Mouse (Mus musculus) limb, embryonic 12.5 days (tissue): ENCODE results near the gene Mki67. TPM values are rescaled to one million over a fixed set of nuclear protein-coding genes. Genes with fewer than 3 reads are reported as not detected.
"Not testable (repeated sequence)": the region's sequence is repeated elsewhere in the genome, so short reads cannot be mapped to it uniquely, and the experiment has no call there.

Source experiments
- ATAC-seq: fragments of 200-750 bp; cut with Nextera tagmentation; 2 replicates; pipeline ENCODE4 v1.8.0; 2017; ENCODE audit warnings: low read depth, moderate TSS enrichment; ENCODE audit not compliant: insufficient number of reproducible peaks, insufficient read depth, low FRiP score, low TSS enrichment
- H3K27ac ChIP-seq: fragments of 300-500 bp; sonication (generic); 2 replicates; pipeline ENCODE4 v1.5.1; 2016; ENCODE audit warnings: mild to moderate bottlenecking, moderate library complexity
- H3K27me3 ChIP-seq: fragments of 300-500 bp; sonication (generic); 2 replicates; pipeline ENCODE4 v1.6.1; 2016; ENCODE audit warnings: mild to moderate bottlenecking, moderate library complexity
- H3K36me3 ChIP-seq: fragments of 300-500 bp; sonication (generic); 2 replicates; pipeline ENCODE4 v1.6.1; 2016; ENCODE audit warnings: mild to moderate bottlenecking, moderate library complexity
- H3K4me1 ChIP-seq: fragments of 300-500 bp; sonication (generic); replicated peaks from 2 replicates; pipeline ENCODE4 v1.6.1; 2016
- H3K4me2 ChIP-seq: fragments of 300-500 bp; sonication (generic); 2 replicates; pipeline ENCODE4 v1.6.1; 2016; ENCODE audit warnings: mild to moderate bottlenecking, moderate library complexity
- H3K4me3 ChIP-seq: fragments of 300-500 bp; sonication (generic); replicated peaks from 2 replicates; pipeline ENCODE4 v1.5.1; 2016; ENCODE audit warnings: mild to moderate bottlenecking
- H3K9ac ChIP-seq: fragments of 300-500 bp; sonication (generic); replicated peaks from 2 replicates; pipeline ENCODE4 v1.6.1; 2016; ENCODE audit warnings: mild to moderate bottlenecking, moderate library complexity
- H3K9me3 ChIP-seq: fragments of 300-500 bp; sonication (generic); 2 replicates; pipeline ENCODE4 v1.6.1; 2016; ENCODE audit warnings: mild to moderate bottlenecking, moderate library complexity
- WGBS: fragments of 180-500 bp; shearing (Covaris S2); methylation state at CpG from one replicate; pipeline ENCODE4 v1.1.7; 2016; 5-methylcytosine and 5-hydroxymethylcytosine counted together
- polyA plus RNA-seq: library from polyadenylated mRNA; unstranded; fragments of >200 nt; fragmentation: Nextera tagmentation; extraction: Ambion mirVana; gene quantifications from 2 replicates; pipeline ENCODE4 v1.2.1, GENCODE M21; 2016

Mki67 gene
- polyA plus RNA-seq, 1 experiment from 2014 or later = 50.5 TPM

DNA sequence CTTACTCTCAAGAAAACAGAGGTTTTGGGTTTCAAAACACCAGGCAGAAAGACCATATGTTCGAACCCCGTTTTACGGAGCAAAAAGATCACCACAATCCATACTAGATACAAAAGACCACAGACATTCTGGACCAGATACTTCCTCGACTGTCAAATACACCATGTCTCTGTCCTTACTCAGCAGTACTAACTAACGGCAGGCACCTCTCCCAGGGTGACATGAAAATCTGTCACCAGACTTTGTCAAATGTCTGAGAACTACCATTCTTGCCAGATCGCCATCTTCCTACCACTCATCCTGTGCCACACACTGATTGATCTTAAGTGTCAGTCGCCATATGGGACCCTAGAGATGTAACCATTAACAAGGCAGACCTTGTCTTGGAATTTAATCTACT lies 995 bp downstream of the Mki67 start:
- no peaks in the 10 kb centered on the region for H3K9me3 ChIP-seq
- H3K27ac ChIP-seq = no peak overlapping the region
- H3K27me3 ChIP-seq = no peaks in the 10 kb centered on the region
- ATAC-seq = no peak
- 2% methylated on average over 7 of the region's 7 CpGs for WGBS
- H3K4me3 ChIP-seq = peak overlapping the region; percentile 87
- peak overlapping the region; percentile 92 for H3K9ac ChIP-seq
- peak overlapping the region; percentile 78 for H3K4me2 ChIP-seq
- peaks cover 3% of the 10 kb centered on the region; the same call in 1 of the 2 replicates for H3K36me3 ChIP-seq
- H3K4me1 ChIP-seq = peaks cover 30% of the 10 kb centered on the region

GRCm38 (mm10) chr7:135713326-135713725 lies 2.8 kb downstream of the Mki67 start:
- H3K27ac ChIP-seq = no peak overlapping the region
- H3K4me1 ChIP-seq = peaks cover 30% of the 10 kb centered on the region
- WGBS = 84% methylated on average over 8 of the region's 8 CpGs
- H3K36me3 ChIP-seq = peaks cover 20% of the 10 kb centered on the region
- H3K9me3 ChIP-seq = no peaks in the 10 kb centered on the region
- H3K4me3 ChIP-seq = peak overlapping the region; percentile 25
- ATAC-seq = no peak
- H3K9ac ChIP-seq = no peak overlapping the region
- H3K27me3 ChIP-seq = no peaks in the 10 kb centered on the region
- peak overlapping the region; percentile 78 for H3K4me2 ChIP-seq

DNA sequence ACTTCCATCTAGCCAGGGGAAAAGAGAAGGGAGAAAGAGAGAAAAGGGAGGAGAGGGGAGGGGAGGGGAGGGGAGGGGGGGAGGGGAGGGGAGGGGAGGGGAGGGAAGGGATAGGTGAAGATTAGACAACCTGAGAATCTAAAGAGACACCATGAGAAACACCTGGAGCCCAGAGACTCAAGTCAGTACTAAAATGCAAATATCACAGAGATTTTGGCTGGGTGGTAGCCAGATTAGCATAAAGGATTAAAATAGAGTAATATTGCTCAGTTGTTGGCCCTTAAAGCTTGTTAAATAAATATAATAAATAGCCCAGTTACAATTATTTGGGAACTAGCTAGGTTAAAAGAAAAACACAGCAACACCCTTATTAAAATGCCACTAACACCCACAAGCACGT lies 3.6 kb downstream of the Mki67 start:
- Histone ChIP-seq H3K4me3 (0 out of 2 replicates have a peak overlapping the region, but pooled peaks have one; percentile 25), H3K27ac (no peak overlapping the region), H3K36me3 (peaks cover 28% of the 10 kb centered on the region), H3K27me3 (no peaks in the 10 kb centered on the region), H3K9me3 (no peaks in the 10 kb centered on the region), H3K9ac (no peak overlapping the region), H3K4me2 (peak overlapping the region; percentile 78; the same call in 1 of the 2 replicates), H3K4me1 (peaks cover 30% of the 10 kb centered on the region)
- WGBS = 68% methylated on average over 1 of the region's 1 CpGs
- no peak for ATAC-seq

- Histone ChIP-seq H3K9me3 (no peaks in the 10 kb centered on the region), H3K4me1 (peaks cover 25% of the 10 kb centered on the region), H3K27ac (no peak overlapping the region), H3K4me2 (no peak overlapping the region), H3K9ac (no peak overlapping the region), H3K27me3 (no peaks in the 10 kb centered on the region), H3K4me3 (no peak overlapping the region), H3K36me3 (peaks cover 46% of the 10 kb centered on the region)
- no peak for ATAC-seq
- WGBS = 72% methylated on average over 2 of the region's 2 CpGs
Observed at GRCm38 (mm10) chr7:135710702-135711101, 5.5 kb downstream of the Mki67 start.

DNA sequence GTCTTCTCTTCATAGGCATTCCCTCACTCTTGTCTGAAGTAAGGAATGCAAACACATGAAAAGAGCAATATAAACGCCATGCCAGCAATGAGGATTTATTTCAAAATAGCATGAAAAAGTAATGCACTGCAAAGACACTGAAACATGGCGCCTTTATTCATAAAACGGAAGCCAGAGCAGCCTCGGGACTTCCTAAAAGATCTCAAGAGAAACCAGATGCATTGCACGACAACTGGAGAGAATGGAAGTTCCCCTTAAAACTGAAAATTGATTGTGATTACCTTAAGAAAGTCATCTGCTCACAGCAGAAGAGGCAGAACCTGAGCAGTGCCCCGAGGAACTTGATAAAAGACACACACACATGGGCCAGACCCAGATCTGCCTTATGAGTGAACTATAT lies 10.4 kb downstream of the Mki67 start:
- ATAC-seq = no peak
- H3K9me3 ChIP-seq = no peaks in the 10 kb centered on the region
- peaks cover 96% of the 10 kb centered on the region for H3K36me3 ChIP-seq
- WGBS = 94% methylated on average over 6 of the region's 6 CpGs
- H3K27ac ChIP-seq = no peak overlapping the region
- no peak overlapping the region for H3K4me3 ChIP-seq
- H3K4me1 ChIP-seq = no peaks in the 10 kb centered on the region
- no peak overlapping the region for H3K4me2 ChIP-seq
- H3K9ac ChIP-seq = no peak overlapping the region
- no peaks in the 10 kb centered on the region for H3K27me3 ChIP-seq

DNA sequence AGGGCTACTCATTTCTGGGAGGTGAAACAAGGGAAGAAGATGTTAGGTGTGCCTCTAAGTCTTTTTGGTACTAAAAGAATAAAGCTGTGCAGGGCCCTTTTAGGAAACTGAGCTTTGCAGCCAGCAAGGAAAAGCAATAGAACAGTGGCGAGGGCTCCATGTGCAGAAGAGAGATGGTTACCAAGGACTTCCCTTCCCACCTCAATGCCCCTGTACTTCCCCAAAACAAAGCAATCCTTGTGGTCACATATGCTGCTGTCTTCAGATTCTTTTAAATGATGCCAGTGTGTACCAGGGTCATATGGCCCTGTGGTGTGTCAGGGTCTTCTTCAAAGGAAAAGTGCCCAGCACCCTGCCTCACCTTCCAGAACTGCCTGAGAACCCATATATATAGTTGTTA lies 11.1 kb downstream of the Mki67 start:
- Histone ChIP-seq H3K27ac (no peak overlapping the region), H3K4me2 (no peak overlapping the region), H3K27me3 (no peaks in the 10 kb centered on the region), H3K9ac (no peak overlapping the region), H3K4me1 (no peaks in the 10 kb centered on the region), H3K36me3 (peaks cover 98% of the 10 kb centered on the region), H3K4me3 (no peak overlapping the region), H3K9me3 (no peaks in the 10 kb centered on the region)
- 93% methylated on average over 1 of the region's 1 CpGs for WGBS
- ATAC-seq = no peak

DNA sequence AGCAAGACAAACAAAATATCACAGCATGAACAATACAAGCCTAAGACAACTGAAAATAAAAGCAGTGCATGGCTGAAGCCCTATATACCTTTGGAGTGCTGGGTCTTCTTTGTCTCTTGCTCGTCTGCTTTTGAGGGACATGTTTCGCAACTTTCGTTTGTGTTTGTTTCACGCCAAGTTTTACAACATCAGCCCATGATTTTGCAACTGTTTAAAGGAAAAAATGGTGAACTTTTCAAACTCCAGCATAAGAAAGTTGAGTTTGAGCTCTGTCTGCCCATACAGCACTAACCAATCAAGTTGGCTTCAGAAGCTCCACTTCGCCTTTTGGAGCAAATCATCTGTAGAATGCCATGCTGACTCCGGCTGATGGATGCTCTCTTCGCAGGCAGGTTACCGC lies 11.9 kb downstream of the Mki67 start:
- H3K27ac ChIP-seq = no peak overlapping the region
- no peaks in the 10 kb centered on the region for H3K9me3 ChIP-seq
- H3K27me3 ChIP-seq = no peaks in the 10 kb centered on the region
- no peak for ATAC-seq
- H3K4me2 ChIP-seq = no peak overlapping the region
- H3K9ac ChIP-seq = no peak overlapping the region
- H3K4me1 ChIP-seq = no peaks in the 10 kb centered on the region
- peaks cover 100% of the 10 kb centered on the region for H3K36me3 ChIP-seq
- WGBS = 97% methylated on average over 8 of the region's 8 CpGs
- no peak overlapping the region for H3K4me3 ChIP-seq

GRCm38 (mm10) chr7:135703600-135704148 lies 12.5 kb downstream of the Mki67 start:
- Histone ChIP-seq H3K9me3 (no peaks in the 10 kb centered on the region), H3K36me3 (peaks cover 100% of the 10 kb centered on the region), H3K27me3 (no peaks in the 10 kb centered on the region), H3K27ac (no peak overlapping the region), H3K9ac (no peak overlapping the region), H3K4me2 (no peak overlapping the region), H3K4me3 (no peak overlapping the region), H3K4me1 (no peaks in the 10 kb centered on the region)
- ATAC-seq = no peak
- WGBS = 91% methylated on average over 9 of the region's 9 CpGs

DNA sequence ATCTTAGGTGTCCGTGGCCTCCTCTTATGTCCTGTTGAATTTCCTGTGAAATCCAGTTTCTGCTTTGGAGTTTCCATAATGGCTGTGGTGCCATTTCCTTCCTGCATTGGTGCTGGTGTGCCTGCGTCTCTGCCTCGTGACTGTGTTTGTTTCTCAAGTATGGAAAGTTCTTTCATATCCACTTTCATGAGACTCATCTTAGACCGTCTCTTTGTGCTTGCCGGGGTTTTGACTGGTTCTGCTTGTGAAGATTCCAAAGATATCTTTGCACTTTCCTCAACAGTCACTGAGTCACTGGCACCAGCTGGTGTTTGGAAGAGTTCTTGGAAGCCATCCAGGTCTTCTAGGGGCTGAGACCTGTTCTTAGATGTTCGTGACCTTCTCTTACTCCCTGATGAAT lies 16.8 kb downstream of the Mki67 start:
- not testable (repeated sequence) for H3K4me3 ChIP-seq, H3K9me3 ChIP-seq, H3K27ac ChIP-seq, H3K27me3 ChIP-seq, H3K4me1 ChIP-seq, H3K9ac ChIP-seq, H3K4me2 ChIP-seq, ATAC-seq
- WGBS = 94% methylated on average over 6 of the region's 6 CpGs
- peaks cover 100% of the 10 kb centered on the region for H3K36me3 ChIP-seq

DNA sequence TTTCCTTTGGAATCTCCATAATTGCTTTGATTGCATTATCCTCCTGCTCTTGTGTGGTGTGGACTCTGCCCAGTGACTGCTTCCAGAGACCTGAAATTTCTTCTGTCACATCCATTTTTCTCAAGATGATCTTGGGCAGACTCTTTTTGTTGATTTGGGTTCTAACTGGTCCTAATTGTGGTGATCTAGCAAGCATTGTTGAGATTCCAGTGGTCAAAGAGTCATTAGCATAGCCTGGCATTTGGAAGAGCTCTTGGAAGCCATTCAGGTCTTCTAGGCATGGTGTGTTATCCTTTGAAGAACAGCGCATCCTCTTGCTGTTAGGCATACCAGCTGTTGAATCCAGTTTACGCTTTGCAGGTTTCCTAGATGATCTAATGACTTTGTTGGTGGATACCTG lies 17.8 kb downstream of the Mki67 start:
- no peak for ATAC-seq
- Histone ChIP-seq H3K4me1 (no peaks in the 10 kb centered on the region), H3K36me3 (peaks cover 99% of the 10 kb centered on the region), H3K9ac (no peak overlapping the region), H3K4me2 (no peak overlapping the region), H3K27me3 (no peaks in the 10 kb centered on the region), H3K4me3 (no peak overlapping the region), H3K9me3 (no peaks in the 10 kb centered on the region), H3K27ac (no peak overlapping the region)
- WGBS = 93% methylated on average over 2 of the region's 2 CpGs

DNA sequence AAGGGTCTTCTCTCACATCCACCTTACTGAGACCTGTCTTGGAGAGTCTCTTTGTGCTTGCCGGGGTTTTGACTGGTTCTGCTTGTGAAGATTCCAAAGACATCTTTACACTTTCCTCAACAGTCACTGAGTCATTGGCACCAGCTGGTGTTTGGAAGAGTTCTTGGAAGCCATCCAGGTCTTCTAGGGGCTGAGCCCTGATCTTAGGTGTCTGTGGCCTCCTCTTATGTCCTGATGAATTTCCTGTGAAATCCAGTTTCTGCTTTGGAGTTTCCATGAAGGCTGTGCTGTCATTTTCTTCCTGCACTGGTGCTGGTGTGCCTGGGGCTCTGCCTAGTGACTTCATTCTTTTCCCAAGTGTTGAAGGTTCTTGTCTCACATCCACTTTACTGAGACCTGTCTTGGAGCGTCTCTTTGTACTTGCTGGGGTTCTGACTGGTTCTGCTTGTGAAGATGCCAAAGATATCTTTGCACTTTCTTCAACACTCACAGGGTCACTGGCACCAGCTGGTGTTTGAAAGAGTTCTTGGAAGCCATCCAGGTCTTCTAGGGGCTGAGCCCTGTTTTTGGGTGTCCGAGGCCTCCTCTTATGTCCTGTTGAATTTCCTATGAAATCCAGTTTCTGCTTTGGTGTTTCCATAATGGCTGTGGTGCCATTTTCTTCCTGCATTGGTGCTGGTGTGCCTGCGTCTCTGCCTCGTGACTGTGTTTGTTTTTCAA lies 19.0 kb downstream of the Mki67 start:
- WGBS = 95% methylated on average over 5 of the region's 5 CpGs
- not testable (repeated sequence) for H3K9me3 ChIP-seq, H3K9ac ChIP-seq, H3K4me3 ChIP-seq, ATAC-seq, H3K4me1 ChIP-seq, H3K27me3 ChIP-seq, H3K27ac ChIP-seq, H3K4me2 ChIP-seq
- peaks cover 98% of the 10 kb centered on the region for H3K36me3 ChIP-seq

GRCm38 (mm10) chr7:135696127-135696526 lies 20.0 kb downstream of the Mki67 start:
- Histone ChIP-seq H3K27me3 (no peaks in the 10 kb centered on the region), H3K27ac (no peak overlapping the region), H3K4me1 (no peaks in the 10 kb centered on the region), H3K9me3 (no peaks in the 10 kb centered on the region), H3K9ac (no peak overlapping the region), H3K4me2 (no peak overlapping the region), H3K36me3 (peaks cover 98% of the 10 kb centered on the region), H3K4me3 (no peak overlapping the region)
- 98% methylated on average over 4 of the region's 4 CpGs for WGBS
- ATAC-seq = no peak
